ENCODE assay signal across 12 mouse cellular contexts in the genomic region with DNA sequence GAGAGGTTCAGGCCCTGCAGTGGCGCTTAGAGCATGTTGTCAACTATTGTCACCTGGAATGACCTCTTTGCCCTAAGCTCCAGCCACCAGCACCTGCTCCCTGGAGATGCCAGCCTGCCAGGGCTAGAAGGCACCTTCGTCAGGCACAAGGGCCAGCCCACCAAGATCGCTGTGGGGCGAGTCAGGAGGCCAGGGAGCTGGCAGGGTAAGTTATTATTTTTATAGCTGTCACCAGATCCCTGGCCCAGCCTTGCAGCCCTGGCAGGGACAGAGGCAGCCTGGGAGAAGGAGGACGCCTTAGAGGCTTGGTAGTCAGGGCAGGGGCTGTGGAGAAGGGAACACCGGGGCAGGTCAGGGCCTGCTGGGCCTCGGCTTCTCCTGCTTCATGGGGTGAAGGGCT. TPM values are rescaled to one million over a fixed set of nuclear protein-coding genes. Genes with fewer than 3 reads are reported as not detected.
DNase-seq lines count a peak whose midpoint lies in the region; ATAC-seq and TF ChIP-seq lines count a peak whose summit lies in the region.
"Had no signal": no experiment of that assay in that cellular context is flagged by ENCODE, and none has a peak within 500 bp of the region (broad histone marks: within the 10 kb centered on the region; RNA-seq: fewer than 3 reads in every experiment).

No protein-coding gene starts in this region.

- peak; percentile 31 for ATAC-seq in intestine, postnatal 0 days
- no peak for ATAC-seq in inflammation-experienced regulatory T-cells, adult 6 months

- no peak for TF ChIP-seq CTCF in intestine, postnatal 0 days (IDR thresholded peaks at IDR 0.05; ENCODE audit: low read depth)

- no peak overlapping the region for H3K4me2 ChIP-seq in intestine, postnatal 0 days (replicated peaks; ENCODE audit: low read depth)
- H3K4me2 ChIP-seq: lung, embryonic 14.5 days; midbrain, embryonic 11.5 days; neural tube, embryonic 13.5 days had no signal

- no peaks in the 10 kb centered on the region for H3K27me3 ChIP-seq in intestine, postnatal 0 days (replicated peaks; ENCODE audit: control insufficient read depth, insufficient read depth, low read length)

- 0 out of 2 replicates have a peak overlapping the region, but pooled peaks have one; percentile 22 for H3K9ac ChIP-seq in intestine, postnatal 0 days (ENCODE audit: low read depth, low read length)
- H3K9ac ChIP-seq: lung, embryonic 14.5 days; neural tube, embryonic 13.5 days had no signal

- no peaks in the 10 kb centered on the region for H3K9me3 ChIP-seq in intestine, postnatal 0 days (ENCODE audit: control insufficient read depth)

- H3K27ac ChIP-seq in intestine, postnatal 0 days (ENCODE audit: low read depth, low read length), result peak overlapping the region; percentile 68
- H3K27ac ChIP-seq: neural tube, embryonic 13.5 days had no signal

- peaks cover 6% of the 10 kb centered on the region; the same call in 1 of the 2 replicates for H3K36me3 ChIP-seq in intestine, postnatal 0 days (ENCODE audit: control insufficient read depth, insufficient read depth)
- H3K36me3 ChIP-seq: neural tube, embryonic 13.5 days had no signal

- peaks cover 6% of the 10 kb centered on the region; the same call in 1 of the 2 replicates for H3K4me1 ChIP-seq in intestine, postnatal 0 days (replicated peaks; ENCODE audit: control insufficient read depth, insufficient read depth, low read length)
- H3K4me1 ChIP-seq: neural tube, embryonic 13.5 days had no signal

- peak; percentile 78 for DNase-seq in adrenal gland, adult 2 months
- DNase-seq in adrenal gland, adult 18-20 months (ENCODE audit: low spot score in 2 of 2), result no peak
- DNase-seq in kidney, adult 18-20 months, result peak; percentile 52
- DNase-seq in kidney, postnatal 14 days, result no peak
- peak; percentile 53 for DNase-seq in gastrocnemius, postnatal 10 days
- DNase-seq in T-cell, adult 2 months (ENCODE audit: low spot score), result no peak
- DNase-seq: cerebellum, adult 11 months; lung, embryonic 14.5 days had no signal

- 43% methylated on average over 7 of the region's 7 CpGs for WGBS in intestine, postnatal 0 days

- H3K4me3 ChIP-seq in intestine, postnatal 0 days (ENCODE audit: low read depth, low read length), result no peak overlapping the region
- H3K4me3 ChIP-seq: neural tube, embryonic 13.5 days had no signal

RNA-seq across cellular contexts. Expression of gene Tmem189, which starts 6.5 kb away (rescaled TPM):
- total RNA-seq in adrenal gland, adult 2 months (2021), result 10 to 100 TPM; 29.9 to 30.1 TPM
- polyA plus RNA-seq in adrenal gland, adult 2 months (2012; rRNA removed), result 72.0 and 77.3 TPM in 2 replicates
- 10 to 100 TPM; 21.4 to 26.6 TPM for total RNA-seq in adrenal gland, adult 18-20 months (2021)
- total RNA-seq in gastrocnemius, postnatal 10 days (2021), result 10 to 100 TPM; 20.4 to 22.6 TPM
- 25.0 and 26.8 TPM in 2 replicates for polyA plus RNA-seq in intestine, postnatal 0 days (2015; fragmentation: Nextera tagmentation; extraction: Ambion mirVana)
- polyA plus RNA-seq in inflammation-experienced regulatory T-cells, adult 6 months (2017; shearing (Covaris generic)), result 10 to 100 TPM; 12.5 to 16.8 (median 12.8) TPM

RNA-seq across cellular contexts. Expression of gene Cebpb, which starts 7.4 kb away (rescaled TPM):
- 100 to 1,000 TPM; 366 to 466 TPM for total RNA-seq in adrenal gland, adult 2 months (2021)
- 3,420 and 4,353 TPM in 2 replicates for polyA plus RNA-seq in adrenal gland, adult 2 months (2012; rRNA removed)
- 100 to 1,000 TPM; 433 to 502 TPM for total RNA-seq in adrenal gland, adult 18-20 months (2021)
- total RNA-seq in gastrocnemius, postnatal 10 days (2021), result 10 to 100 TPM; 28.0 to 64.3 TPM
- polyA plus RNA-seq in intestine, postnatal 0 days (2015; fragmentation: Nextera tagmentation; extraction: Ambion mirVana), result 49.8 and 52.6 TPM in 2 replicates
- polyA plus RNA-seq in inflammation-experienced regulatory T-cells, adult 6 months (2017; shearing (Covaris generic)), result 1 to 10 TPM in 2 of 3 experiments, under 1 TPM in 1; 0.65 to 3.2 (median 2.1) TPM

RNA-seq across cellular contexts. Expression of gene Gm20431, which starts 34.8 kb away (rescaled TPM):
- 10 to 100 TPM; 20.0 to 21.0 TPM for total RNA-seq in adrenal gland, adult 2 months (2021)
- polyA plus RNA-seq in adrenal gland, adult 2 months (2012; rRNA removed), result 31.2 and 38.6 TPM in 2 replicates
- 10 to 100 TPM; 11.6 to 15.2 TPM for total RNA-seq in adrenal gland, adult 18-20 months (2021)
- 10 to 100 TPM; 10.6 to 15.8 TPM for total RNA-seq in gastrocnemius, postnatal 10 days (2021)
- polyA plus RNA-seq in intestine, postnatal 0 days (2015; fragmentation: Nextera tagmentation; extraction: Ambion mirVana), result 8.8 and 10.0 TPM in 2 replicates
- not detected for polyA plus RNA-seq in inflammation-experienced regulatory T-cells, adult 6 months (2017; shearing (Covaris generic))

Comparison
In these comparisons a context has a peak if more than half of its experiments do, and no peak if none do; other contexts are left out.
1. DNase-seq: peak in adrenal gland, adult 2 months (single experiment), kidney, adult 18-20 months (single experiment) and gastrocnemius, postnatal 10 days (single experiment); none in adrenal gland, adult 18-20 months (0 of 2), kidney, postnatal 14 days (single experiment) and T-cell, adult 2 months (single experiment).
2. RNA of gene Cebpb, which starts 7.4 kb away (total RNA-seq): 433 to 502 TPM in adrenal gland, adult 18-20 months and 366 to 466 TPM in adrenal gland, adult 2 months; 28.0 to 64.3 TPM in gastrocnemius, postnatal 10 days; every median in the first group is over 4 times any median in the second.